ENCODE assay signal across 11 mouse cellular contexts in genomic region chr11:3349343-3349695, GRCm38 (mm10). TPM values are rescaled to one million over a fixed set of nuclear protein-coding genes. Genes with fewer than 3 reads are reported as not detected.
DNase-seq lines count a peak whose midpoint lies in the region; ATAC-seq and TF ChIP-seq lines count a peak whose summit lies in the region.
"Had no signal": no experiment of that assay in that cellular context is flagged by ENCODE, and none has a peak within 500 bp of the region (broad histone marks: within the 10 kb centered on the region; RNA-seq: fewer than 3 reads in every experiment).

No protein-coding gene starts in this region.

- no peaks in the 10 kb centered on the region for H3K9me3 ChIP-seq in forebrain, embryonic 11.5 days (ENCODE audit: control insufficient read depth, low read length)
- H3K9me3 ChIP-seq in forebrain, embryonic 14.5 days (replicated peaks; ENCODE audit: control insufficient read depth, low read length) = no peaks in the 10 kb centered on the region
- no peaks in the 10 kb centered on the region for H3K9me3 ChIP-seq in kidney, embryonic 15.5 days (replicated peaks)
- no peaks in the 10 kb centered on the region for H3K9me3 ChIP-seq in midbrain, postnatal 0 days (ENCODE audit: low read length)
- H3K9me3 ChIP-seq in midbrain, embryonic 15.5 days = no peaks in the 10 kb centered on the region
- H3K9me3 ChIP-seq in liver, postnatal 0 days (ENCODE audit: low read length) = no peaks in the 10 kb centered on the region
- H3K9me3 ChIP-seq: hindbrain, embryonic 13.5 days had no signal

- ATAC-seq in forebrain, embryonic 11.5 days (replicated peaks; ENCODE audit: low FRiP score) = no peak
- no peak for ATAC-seq in forebrain, embryonic 14.5 days
- no peak for ATAC-seq in kidney, embryonic 15.5 days (replicated peaks; ENCODE audit: low FRiP score)
- no peak for ATAC-seq in midbrain, postnatal 0 days (ENCODE audit: low FRiP score)
- no peak for ATAC-seq in midbrain, embryonic 15.5 days (replicated peaks)
- no peak for ATAC-seq in liver, postnatal 0 days

- DNase-seq in forebrain, embryonic 11.5 days (ENCODE audit: low spot score) = no peak
- DNase-seq in forebrain, embryonic 14.5 days (ENCODE audit: low spot score) = no peak
- DNase-seq in kidney, adult 11 months = no peak
- no peak for DNase-seq in midbrain, postnatal 0 days (ENCODE audit: low spot score)
- no peak for DNase-seq in liver, postnatal 0 days
- DNase-seq in natural killer cell, adult 2 months (ENCODE audit: low spot score in 2 of 2) = no peak
- DNase-seq: adrenal gland, adult 2 months; thymus, postnatal 4 days had no signal

- 88% methylated on average over 4 of the region's 4 CpGs for WGBS in forebrain, embryonic 11.5 days
- 91% methylated on average over 4 of the region's 4 CpGs for WGBS in forebrain, embryonic 14.5 days
- WGBS in kidney, embryonic 15.5 days = 75% methylated on average over 4 of the region's 4 CpGs
- whole genome bisulfite sequencing in midbrain, postnatal 0 days = 91% methylated on average over 4 of the region's 4 CpGs
- whole genome bisulfite sequencing in midbrain, embryonic 15.5 days = 88% methylated on average over 4 of the region's 4 CpGs
- 89% methylated on average over 4 of the region's 4 CpGs for WGBS in liver, postnatal 0 days (ENCODE audit: insufficient replicate concordance)

- TF ChIP-seq EP300 in liver, postnatal 0 days (IDR thresholded peaks at IDR 0.05; ENCODE audit: low read depth) = no peak

- no peaks in the 10 kb centered on the region for H3K27me3 ChIP-seq in forebrain, embryonic 11.5 days (ENCODE audit: control insufficient read depth, insufficient read depth, low read length)
- H3K27me3 ChIP-seq in forebrain, embryonic 14.5 days (replicated peaks; ENCODE audit: control insufficient read depth, insufficient read depth, low read length) = no peaks in the 10 kb centered on the region
- H3K27me3 ChIP-seq in kidney, embryonic 15.5 days = no peaks in the 10 kb centered on the region
- H3K27me3 ChIP-seq in midbrain, postnatal 0 days (ENCODE audit: insufficient read depth, low read length) = no peaks in the 10 kb centered on the region
- H3K27me3 ChIP-seq in midbrain, embryonic 15.5 days (replicated peaks) = no peaks in the 10 kb centered on the region
- no peaks in the 10 kb centered on the region for H3K27me3 ChIP-seq in liver, postnatal 0 days (ENCODE audit: insufficient read depth, low read length)
- H3K27me3 ChIP-seq: hindbrain, embryonic 13.5 days had no signal

- H3K4me3 ChIP-seq in forebrain, embryonic 11.5 days (ENCODE audit: low read depth, low read length) = no peak overlapping the region
- no peak overlapping the region for H3K4me3 ChIP-seq in forebrain, embryonic 14.5 days (ENCODE audit: low read depth, low read length)
- H3K4me3 ChIP-seq in kidney, embryonic 15.5 days (replicated peaks) = no peak overlapping the region
- no peak overlapping the region for H3K4me3 ChIP-seq in midbrain, postnatal 0 days (ENCODE audit: low read depth, low read length)
- H3K4me3 ChIP-seq in midbrain, embryonic 15.5 days = no peak overlapping the region
- H3K4me3 ChIP-seq in liver, postnatal 0 days (ENCODE audit: low read depth, low read length) = no peak overlapping the region
- H3K4me3 ChIP-seq: hindbrain, embryonic 13.5 days had no signal

- peaks cover 6% of the 10 kb centered on the region; the same call in 1 of the 2 replicates for H3K36me3 ChIP-seq in forebrain, embryonic 11.5 days (ENCODE audit: control insufficient read depth, insufficient read depth, low read length)
- H3K36me3 ChIP-seq in forebrain, embryonic 14.5 days (ENCODE audit: control insufficient read depth, insufficient read depth, low read length) = peaks cover 78% of the 10 kb centered on the region
- H3K36me3 ChIP-seq in kidney, embryonic 15.5 days = peaks cover 62% of the 10 kb centered on the region
- H3K36me3 ChIP-seq in midbrain, postnatal 0 days (ENCODE audit: insufficient read depth, low read length) = peaks cover 76% of the 10 kb centered on the region
- H3K36me3 ChIP-seq in midbrain, embryonic 15.5 days (replicated peaks) = peaks cover 61% of the 10 kb centered on the region
- H3K36me3 ChIP-seq in liver, postnatal 0 days (replicated peaks; ENCODE audit: insufficient read depth, low read length) = peaks cover 42% of the 10 kb centered on the region

- H3K9ac ChIP-seq in forebrain, embryonic 11.5 days (ENCODE audit: low read length) = 0 out of 2 replicates have a peak overlapping the region, but pooled peaks have one; percentile 6
- no peak overlapping the region for H3K9ac ChIP-seq in forebrain, embryonic 14.5 days (ENCODE audit: low read length)
- H3K9ac ChIP-seq in kidney, embryonic 15.5 days = no peak overlapping the region
- 0 out of 2 replicates have a peak overlapping the region, but pooled peaks have one; percentile 19 for H3K9ac ChIP-seq in midbrain, postnatal 0 days (replicated peaks; ENCODE audit: low read length, poor library complexity, severe bottlenecking)
- H3K9ac ChIP-seq in midbrain, embryonic 15.5 days = no peak overlapping the region
- no peak overlapping the region for H3K9ac ChIP-seq in liver, postnatal 0 days (replicated peaks)
- H3K9ac ChIP-seq: hindbrain, embryonic 13.5 days had no signal

- no peak for TF ChIP-seq CTCF in midbrain, postnatal 0 days (IDR thresholded peaks at IDR 0.05)
- TF ChIP-seq CTCF in liver, postnatal 0 days (IDR thresholded peaks at IDR 0.05; ENCODE audit: low read depth) = no peak

- H3K4me2 ChIP-seq in forebrain, embryonic 11.5 days (ENCODE audit: low read depth, low read length, severe bottlenecking) = no peak overlapping the region
- H3K4me2 ChIP-seq in forebrain, embryonic 14.5 days (ENCODE audit: low read length) = no peak overlapping the region
- H3K4me2 ChIP-seq in kidney, embryonic 15.5 days = no peak overlapping the region
- no peak overlapping the region for H3K4me2 ChIP-seq in midbrain, postnatal 0 days (ENCODE audit: low read depth, low read length, poor library complexity, severe bottlenecking)
- no peak overlapping the region for H3K4me2 ChIP-seq in midbrain, embryonic 15.5 days
- no peak overlapping the region for H3K4me2 ChIP-seq in liver, postnatal 0 days (ENCODE audit: low read depth, low read length)
- H3K4me2 ChIP-seq: hindbrain, embryonic 13.5 days had no signal

- no peaks in the 10 kb centered on the region; the same call in 1 of the 2 replicates for H3K4me1 ChIP-seq in forebrain, embryonic 11.5 days (replicated peaks; ENCODE audit: control insufficient read depth, insufficient read depth, low read length)
- H3K4me1 ChIP-seq in forebrain, embryonic 14.5 days (ENCODE audit: control insufficient read depth, insufficient read depth, low read length) = no peaks in the 10 kb centered on the region
- H3K4me1 ChIP-seq in kidney, embryonic 15.5 days = peaks cover 27% of the 10 kb centered on the region
- no peaks in the 10 kb centered on the region for H3K4me1 ChIP-seq in midbrain, postnatal 0 days (ENCODE audit: insufficient read depth, low read length)
- peaks cover 6% of the 10 kb centered on the region; the same call in 1 of the 2 replicates for H3K4me1 ChIP-seq in midbrain, embryonic 15.5 days
- H3K4me1 ChIP-seq in liver, postnatal 0 days (ENCODE audit: insufficient read depth) = peaks cover 7% of the 10 kb centered on the region

- no peak overlapping the region for H3K27ac ChIP-seq in forebrain, embryonic 11.5 days (ENCODE audit: low read depth, low read length)
- H3K27ac ChIP-seq in forebrain, embryonic 14.5 days (ENCODE audit: low read depth, low read length) = no peak overlapping the region
- peak overlapping the region; percentile 56; the same call in 1 of the 2 replicates for H3K27ac ChIP-seq in kidney, embryonic 15.5 days
- H3K27ac ChIP-seq in midbrain, postnatal 0 days (ENCODE audit: low read depth, low read length) = no peak overlapping the region
- no peak overlapping the region for H3K27ac ChIP-seq in midbrain, embryonic 15.5 days
- H3K27ac ChIP-seq in liver, postnatal 0 days (ENCODE audit: low read depth) = 0 out of 2 replicates have a peak overlapping the region, but pooled peaks have one; percentile 6
- H3K27ac ChIP-seq: hindbrain, embryonic 13.5 days had no signal

RNA-seq across cellular contexts. Expression of gene Pik3ip1, which starts 19.1 kb away (rescaled TPM):
- polyA plus RNA-seq in forebrain, embryonic 11.5 days (2014; fragmentation: Nextera tagmentation; extraction: Ambion mirVana) = 9.7 and 10.6 TPM in 2 replicates
- polyA plus RNA-seq in forebrain, embryonic 14.5 days (2014; fragmentation: Nextera tagmentation; extraction: Ambion mirVana) = 27.8 TPM in 2 replicates
- 11.4 and 13.2 TPM in 2 replicates for polyA plus RNA-seq in kidney, embryonic 15.5 days (2015; fragmentation: Nextera tagmentation; extraction: Ambion mirVana)
- total RNA-seq in midbrain, postnatal 0 days (2014; rRNA removed) = 42.5 and 43.4 TPM in 2 replicates
- polyA plus RNA-seq in midbrain, postnatal 0 days (2015; fragmentation: Nextera tagmentation; extraction: Ambion mirVana) = 34.7 and 37.5 TPM in 2 replicates
- polyA plus RNA-seq in midbrain, embryonic 15.5 days (2015; fragmentation: Nextera tagmentation; extraction: Ambion mirVana) = 26.5 and 26.6 TPM in 2 replicates
- polyA plus RNA-seq in liver, postnatal 0 days (2015; fragmentation: Nextera tagmentation; extraction: Ambion mirVana) = 2.4 and 2.5 TPM in 2 replicates

RNA-seq across cellular contexts. Expression of gene Limk2, which starts 59.7 kb away (rescaled TPM):
- 51.8 and 63.9 TPM in 2 replicates for polyA plus RNA-seq in forebrain, embryonic 11.5 days (2014; fragmentation: Nextera tagmentation; extraction: Ambion mirVana)
- 88.4 and 102 TPM in 2 replicates for polyA plus RNA-seq in forebrain, embryonic 14.5 days (2014; fragmentation: Nextera tagmentation; extraction: Ambion mirVana)
- polyA plus RNA-seq in kidney, embryonic 15.5 days (2015; fragmentation: Nextera tagmentation; extraction: Ambion mirVana) = 40.5 and 46.0 TPM in 2 replicates
- 250 and 290 TPM in 2 replicates for total RNA-seq in midbrain, postnatal 0 days (2014; rRNA removed)
- polyA plus RNA-seq in midbrain, postnatal 0 days (2015; fragmentation: Nextera tagmentation; extraction: Ambion mirVana) = 134 and 149 TPM in 2 replicates
- 173 and 193 TPM in 2 replicates for polyA plus RNA-seq in midbrain, embryonic 15.5 days (2015; fragmentation: Nextera tagmentation; extraction: Ambion mirVana)
- 6.7 and 6.8 TPM in 2 replicates for polyA plus RNA-seq in liver, postnatal 0 days (2015; fragmentation: Nextera tagmentation; extraction: Ambion mirVana)

Comparison
In these comparisons a context has a peak if more than half of its experiments do, and no peak if none do; other contexts are left out.
1. H3K9ac ChIP-seq: peak in forebrain, embryonic 11.5 days (single experiment) and midbrain, postnatal 0 days (single experiment); none in forebrain, embryonic 14.5 days (single experiment), kidney, embryonic 15.5 days (single experiment), midbrain, embryonic 15.5 days (single experiment) and liver, postnatal 0 days (single experiment).
2. H3K27ac ChIP-seq: peak in kidney, embryonic 15.5 days (single experiment) and liver, postnatal 0 days (single experiment); none in forebrain, embryonic 11.5 days (single experiment), forebrain, embryonic 14.5 days (single experiment), midbrain, postnatal 0 days (single experiment) and midbrain, embryonic 15.5 days (single experiment).